Mouse (Mus musculus) lung, adult 2 months (tissue): ENCODE data around the gene Ptprk.

Experiments used
- CTCF ChIP-seq: fragments of 200-500 bp; IDR thresholded peaks from 2 replicates; pipeline ENCODE4 v1.5.1; 2011; ENCODE audit warnings: mild to moderate bottlenecking, low read length, control low read depth; ENCODE audit not compliant: insufficient read depth
- POLR2A ChIP-seq: fragments of 200-500 bp; IDR thresholded peaks from 2 replicates; pipeline ENCODE4 v1.6.1; 2011; ENCODE audit warnings: low read depth, mild to moderate bottlenecking, control low read depth, low read length, borderline replicate concordance; ENCODE audit errors: extremely low read depth

GRCm38 (mm10) chr10:28103406-28103906, 28.8 kb downstream of the Ptprk start:
- TF ChIP-seq POLR2A = no peak
- no peak for TF ChIP-seq CTCF
